ENCODE assay signal across 7 mouse cellular contexts in the genomic region with DNA sequence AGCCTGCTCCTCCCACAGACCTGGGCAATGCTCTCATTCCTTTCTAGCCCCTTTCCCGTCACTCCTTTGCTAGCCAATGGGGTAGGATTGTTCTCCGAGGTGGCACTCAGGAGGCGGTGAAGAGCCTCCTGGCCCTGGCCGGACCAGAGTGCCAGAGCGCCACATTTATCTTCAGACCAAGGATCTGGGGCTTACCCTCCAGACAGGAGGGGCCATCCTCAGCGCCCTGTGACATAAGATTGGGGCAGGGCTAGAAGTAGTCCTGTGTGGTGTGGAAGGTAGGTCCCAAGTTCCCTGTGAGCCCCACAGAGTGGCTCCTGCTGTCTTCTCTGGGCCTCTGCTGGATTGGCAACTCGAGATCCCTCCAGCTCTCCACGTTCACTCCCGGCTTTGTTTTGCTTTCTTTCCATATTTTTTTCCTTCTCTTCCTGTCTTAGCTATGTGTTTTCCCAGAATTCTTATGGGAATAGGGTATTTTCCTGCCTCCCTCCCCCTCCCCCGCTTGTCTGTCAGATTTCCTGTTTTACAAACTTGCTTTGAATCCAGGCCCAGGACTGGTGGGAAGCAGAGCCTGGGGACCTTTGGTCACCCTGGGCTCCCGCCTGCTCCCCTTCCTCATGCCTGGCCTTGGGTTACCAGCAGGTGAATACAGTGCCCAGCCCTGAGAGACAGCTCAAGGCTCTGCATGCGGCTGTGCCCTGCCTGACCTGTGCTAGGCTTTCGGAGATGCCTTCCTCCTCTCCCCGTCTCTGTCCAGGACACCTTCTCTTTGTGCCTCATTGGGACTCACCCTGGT.
A peak's percentile ranks its signal among the peaks of the same experiment; 100 is the strongest.
DNase-seq lines count a peak whose midpoint lies in the region; ATAC-seq lines count a peak whose summit lies in the region.

No protein-coding gene starts in this region.

- H3K36me3 ChIP-seq in hindbrain, embryonic 14.5 days (replicated peaks; ENCODE audit: control insufficient read depth, insufficient read depth), result no peaks in the 10 kb centered on the region

- peaks cover 12% of the 10 kb centered on the region for H3K4me1 ChIP-seq in brown adipose tissue, adult 24 weeks (ENCODE audit: control insufficient read depth, insufficient read depth, insufficient read length, low read length)
- peaks cover 36% of the 10 kb centered on the region for H3K4me1 ChIP-seq in hindbrain, embryonic 14.5 days (replicated peaks; ENCODE audit: control insufficient read depth, insufficient read depth, low read length)

- 68% methylated on average over 14 of the region's 14 CpGs for WGBS in hindbrain, embryonic 14.5 days

- DNase-seq in ZHBTc4 (ENCODE audit: low read depth, low spot score), result peak; percentile 8
- no peak for DNase-seq in hindbrain, embryonic 14.5 days (ENCODE audit: low spot score)
- peak; percentile 50 for DNase-seq in lung, postnatal 10 days
- no peak for DNase-seq in right cerebral cortex, adult 18-20 months
- no peak for DNase-seq in cerebellum, adult 11 months
- DNase-seq in cerebellum, postnatal 25 days, result no peak

- ATAC-seq in hindbrain, embryonic 14.5 days (ENCODE audit: low FRiP score), result no peak

- H3K4me2 ChIP-seq in hindbrain, embryonic 14.5 days (replicated peaks), result peak overlapping the region; percentile 38; the same call in 1 of the 2 replicates

- H3K9ac ChIP-seq in hindbrain, embryonic 14.5 days, result no peak overlapping the region

- H3K27ac ChIP-seq in brown adipose tissue, adult 24 weeks (replicated peaks; ENCODE audit: low read depth, low read length), result peak overlapping the region; percentile 96
- peak overlapping the region; percentile 56 for H3K27ac ChIP-seq in hindbrain, embryonic 14.5 days

- no peaks in the 10 kb centered on the region for H3K9me3 ChIP-seq in hindbrain, embryonic 14.5 days (ENCODE audit: control insufficient read depth, low read length)

- H3K27me3 ChIP-seq in hindbrain, embryonic 14.5 days (ENCODE audit: control insufficient read depth, insufficient read depth, low read length), result no peaks in the 10 kb centered on the region

- H3K4me3 ChIP-seq in brown adipose tissue, adult 24 weeks (ENCODE audit: insufficient read depth, low read depth, low read length), result peak overlapping the region; percentile 59
- no peak overlapping the region for H3K4me3 ChIP-seq in hindbrain, embryonic 14.5 days (replicated peaks; ENCODE audit: low read length)

Comparison
In these comparisons a context has a peak if more than half of its experiments do, and no peak if none do; other contexts are left out.
1. DNase-seq: peak in ZHBTc4 (single experiment) and lung, postnatal 10 days (single experiment); none in hindbrain, embryonic 14.5 days (single experiment), right cerebral cortex, adult 18-20 months (single experiment), cerebellum, adult 11 months (single experiment) and cerebellum, postnatal 25 days (0 of 2).